Mouse (Mus musculus) hindbrain, embryonic 11.5 days (tissue): Measurements from ENCODE around the gene Tmprss9. TPM values are rescaled to one million over a fixed set of nuclear protein-coding genes. Genes with fewer than 3 reads are reported as not detected.

ENCODE experiments used
- ATAC-seq: fragments of 200-750 bp; cut with Nextera tagmentation; 2 replicates; pipeline ENCODE4 v1.8.0; 2017; ENCODE audit warnings: mild to moderate bottlenecking, moderate TSS enrichment, moderate library complexity; ENCODE audit not compliant: low FRiP score
- DNase-seq: peaks from one replicate; pipeline ENCODE4 v3.0.0-alpha.2; 2015; ENCODE audit warnings: low spot score
- H3K27ac ChIP-seq: fragments of 300-500 bp; sonication (generic); 2 replicates; pipeline ENCODE4 v1.5.1; 2014; ENCODE audit warnings: mild to moderate bottlenecking, low read depth, low read length
- H3K27me3 ChIP-seq: fragments of 300-500 bp; sonication (generic); 2 replicates; pipeline ENCODE4 v1.6.1; 2014; ENCODE audit warnings: mild to moderate bottlenecking, low read length, moderate library complexity, mixed read lengths; ENCODE audit not compliant: control insufficient read depth, insufficient read depth
- H3K36me3 ChIP-seq: fragments of 300-500 bp; sonication (generic); 2 replicates; pipeline ENCODE4 v1.6.1; 2014; ENCODE audit warnings: mild to moderate bottlenecking, low read length, moderate library complexity, mixed read lengths; ENCODE audit not compliant: control insufficient read depth, insufficient read depth
- H3K4me1 ChIP-seq: fragments of 300-500 bp; sonication (generic); replicated peaks from 2 replicates; pipeline ENCODE4 v1.6.1; 2014; ENCODE audit warnings: low read length, mixed read lengths; ENCODE audit not compliant: control insufficient read depth, insufficient read depth
- H3K4me2 ChIP-seq: fragments of 300-500 bp; sonication (generic); replicated peaks from 2 replicates; pipeline ENCODE4 v1.6.1; 2014; ENCODE audit warnings: mild to moderate bottlenecking, low read depth, low read length
- H3K4me3 ChIP-seq: fragments of 300-500 bp; sonication (generic); 2 replicates; pipeline ENCODE4 v1.5.1; 2014; ENCODE audit warnings: low read depth, low read length
- H3K9ac ChIP-seq: fragments of 300-500 bp; sonication (generic); 2 replicates; pipeline ENCODE4 v1.6.1; 2014; ENCODE audit warnings: low read depth, low read length
- H3K9me3 ChIP-seq: fragments of 300-500 bp; sonication (generic); 2 replicates; pipeline ENCODE4 v1.6.1; 2016; ENCODE audit warnings: low read length; ENCODE audit not compliant: control insufficient read depth
- WGBS: fragments of 180-500 bp; shearing (Covaris S2); extraction: QIAGEN DNeasy Blood & Tissue Kit; methylation state at CpG from one replicate; pipeline ENCODE4 v1.1.7; 2014; 5-methylcytosine and 5-hydroxymethylcytosine counted together
- polyA plus RNA-seq: library from polyadenylated mRNA; unstranded; fragments of >200 nt; fragmentation: Nextera tagmentation; extraction: Ambion mirVana; gene quantifications from 2 replicates; pipeline ENCODE4 v1.2.1, GENCODE M21; 2014

Tmprss9 gene
- polyA plus RNA-seq, 1 experiment from 2014 or later: 0.05 TPM

- H3K27me3 ChIP-seq: no peaks in the 10 kb centered on the region
- ATAC-seq (no peak), DNase-seq (no peak)
- no peak overlapping the region for H3K27ac ChIP-seq
- WGBS: 92% methylated on average over 5 of the region's 5 CpGs
- 0 out of 2 replicates have a peak, but pooled peaks cover 4% of the 10 kb centered on the region for H3K36me3 ChIP-seq
- no peaks in the 10 kb centered on the region for H3K4me1 ChIP-seq
- H3K4me3 ChIP-seq: no peak overlapping the region
- no peak overlapping the region for H3K4me2 ChIP-seq
- H3K9me3 ChIP-seq: no peaks in the 10 kb centered on the region
- H3K9ac ChIP-seq: no peak overlapping the region
Observed at GRCm38 (mm10) chr10:80862305-80862704, 9.3 kb upstream of the Tmprss9 start.

GRCm38 (mm10) chr10:80864446-80864845 lies 7.2 kb upstream of the Tmprss9 start:
- DNase-seq: no peak
- Histone ChIP-seq H3K4me2 (no peak overlapping the region), H3K4me1 (no peaks in the 10 kb centered on the region), H3K9me3 (no peaks in the 10 kb centered on the region), H3K27me3 (no peaks in the 10 kb centered on the region), H3K4me3 (no peak overlapping the region), H3K36me3 (0 out of 2 replicates have a peak, but pooled peaks cover 4% of the 10 kb centered on the region), H3K27ac (no peak overlapping the region), H3K9ac (no peak overlapping the region)
- ATAC-seq: no peak
- 89% methylated on average over 16 of the region's 16 CpGs for WGBS

- H3K36me3 ChIP-seq: no peaks in the 10 kb centered on the region
- no peak overlapping the region for H3K27ac ChIP-seq
- H3K9me3 ChIP-seq: no peaks in the 10 kb centered on the region
- no peak for ATAC-seq
- no peak overlapping the region for H3K9ac ChIP-seq
- DNase-seq: no peak
- no peak overlapping the region for H3K4me3 ChIP-seq
- 88% methylated on average over 3 of the region's 6 CpGs for WGBS
- H3K4me1 ChIP-seq: no peaks in the 10 kb centered on the region
- H3K27me3 ChIP-seq: no peaks in the 10 kb centered on the region
- H3K4me2 ChIP-seq: no peak overlapping the region
Observed at GRCm38 (mm10) chr10:80870993-80871392, 655 bp upstream of the Tmprss9 start.

- Histone ChIP-seq H3K9ac (no peak overlapping the region), H3K27ac (no peak overlapping the region), H3K4me1 (no peaks in the 10 kb centered on the region), H3K9me3 (no peaks in the 10 kb centered on the region), H3K4me2 (no peak overlapping the region), H3K4me3 (no peak overlapping the region), H3K36me3 (no peaks in the 10 kb centered on the region), H3K27me3 (no peaks in the 10 kb centered on the region)
- WGBS: 77% methylated on average over 9 of the region's 9 CpGs
- DNase-seq (no peak), ATAC-seq (no peak)
Observed at GRCm38 (mm10) chr10:80874035-80874434, 2.4 kb downstream of the Tmprss9 start.

- WGBS: 29% methylated on average over 5 of the region's 5 CpGs
- H3K9ac ChIP-seq: no peak overlapping the region
- no peak overlapping the region for H3K4me3 ChIP-seq
- ATAC-seq: no peak; the same call in 1 of the 2 replicates
- H3K27me3 ChIP-seq: no peaks in the 10 kb centered on the region
- H3K36me3 ChIP-seq: no peaks in the 10 kb centered on the region
- no peak overlapping the region for H3K27ac ChIP-seq
- H3K4me2 ChIP-seq: no peak overlapping the region
- no peaks in the 10 kb centered on the region for H3K4me1 ChIP-seq
- DNase-seq: peak; percentile 75
- no peaks in the 10 kb centered on the region for H3K9me3 ChIP-seq
Observed at GRCm38 (mm10) chr10:80876028-80876427, 4.4 kb downstream of the Tmprss9 start.

- no peak overlapping the region for H3K27ac ChIP-seq
- H3K9me3 ChIP-seq: no peaks in the 10 kb centered on the region
- no peaks in the 10 kb centered on the region for H3K36me3 ChIP-seq
- H3K4me1 ChIP-seq: no peaks in the 10 kb centered on the region
- WGBS: 28% methylated on average over 3 of the region's 3 CpGs
- H3K27me3 ChIP-seq: no peaks in the 10 kb centered on the region
- ATAC-seq (0 out of 2 replicates have a peak, but pooled peaks have one; percentile 43), DNase-seq (no peak)
- no peak overlapping the region for H3K9ac ChIP-seq
- H3K4me2 ChIP-seq: no peak overlapping the region
- no peak overlapping the region for H3K4me3 ChIP-seq
Observed at GRCm38 (mm10) chr10:80876594-80876993, 4.9 kb downstream of the Tmprss9 start.

GRCm38 (mm10) chr10:80880131-80880641 lies 8.5 kb downstream of the Tmprss9 start:
- 22% methylated on average over 5 of the region's 5 CpGs for WGBS
- Histone ChIP-seq H3K4me2 (no peak overlapping the region), H3K27me3 (no peaks in the 10 kb centered on the region), H3K4me3 (no peak overlapping the region), H3K4me1 (no peaks in the 10 kb centered on the region), H3K9me3 (no peaks in the 10 kb centered on the region), H3K9ac (no peak overlapping the region), H3K36me3 (no peaks in the 10 kb centered on the region), H3K27ac (no peak overlapping the region)
- DNase-seq: peak; percentile 81
- ATAC-seq: no peak

- no peak overlapping the region for H3K4me2 ChIP-seq
- H3K36me3 ChIP-seq: no peaks in the 10 kb centered on the region
- H3K9ac ChIP-seq: no peak overlapping the region
- ATAC-seq (no peak), DNase-seq (no peak)
- no peaks in the 10 kb centered on the region for H3K27me3 ChIP-seq
- no peak overlapping the region for H3K4me3 ChIP-seq
- H3K27ac ChIP-seq: no peak overlapping the region
- H3K9me3 ChIP-seq: no peaks in the 10 kb centered on the region
- H3K4me1 ChIP-seq: no peaks in the 10 kb centered on the region
- WGBS: 74% methylated on average over 2 of the region's 2 CpGs
Observed at GRCm38 (mm10) chr10:80880901-80881300, 9.3 kb downstream of the Tmprss9 start.

GRCm38 (mm10) chr10:80881301-80881700 lies 9.7 kb downstream of the Tmprss9 start:
- 29% methylated on average over 10 of the region's 10 CpGs for WGBS
- H3K4me1 ChIP-seq: no peaks in the 10 kb centered on the region
- no peak overlapping the region for H3K27ac ChIP-seq
- H3K9me3 ChIP-seq: no peaks in the 10 kb centered on the region
- DNase-seq (peak; percentile 76), ATAC-seq (no peak)
- no peak overlapping the region for H3K4me3 ChIP-seq
- H3K36me3 ChIP-seq: no peaks in the 10 kb centered on the region
- H3K9ac ChIP-seq: no peak overlapping the region
- no peaks in the 10 kb centered on the region for H3K27me3 ChIP-seq
- H3K4me2 ChIP-seq: no peak overlapping the region
